Mouse (Mus musculus) spleen, postnatal 36 days (tissue): ENCODE data around the gene Yif1a.

Source experiments
- DNase-seq, 2 experiments: peaks; one replicate each; pipeline ENCODE4 v3.0.0; 2022; ENCODE audit warnings: low spot score in 2 of 2, mixed read lengths in 1 of 2

Yif1a gene

GRCm38 (mm10) chr19:5087884-5088728 is at the start of gene Yif1a:
TSS of gene Yif1a (plus strand) at chr19:5088538.
- DNase-seq, result peak; percentile 96 to 97

GRCm38 (mm10) chr19:5038709-5039156 is 49.6 kb upstream of the Yif1a start, which contains the start of the genes B4gat1 and AC124502.3:
TSS of gene B4gat1 (plus strand) at chr19:5038826.
TSS of gene AC124502.3 (plus strand) at chr19:5038891.
- DNase-seq, result peak; percentile 85 to 86

- DNase-seq, result no peak
Observed at GRCm38 (mm10) chr19:5039301-5040114, 48.8 kb upstream of the Yif1a start.

- DNase-seq, result peak; percentile 85 to 90
Observed at GRCm38 (mm10) chr19:5040862-5041523, 47.3 kb upstream of the Yif1a start, which contains the start of gene Brms1. TSS of gene Brms1 (plus strand) at chr19:5041354.

GRCm38 (mm10) chr19:5041588-5041987 is 46.8 kb upstream of the Yif1a start:
- no peak for DNase-seq

GRCm38 (mm10) chr19:5045531-5045930 is 42.8 kb upstream of the Yif1a start:
- no peak for DNase-seq

GRCm38 (mm10) chr19:5048138-5049056 is 39.9 kb upstream of the Yif1a start:
- no peak for DNase-seq

GRCm38 (mm10) chr19:5049325-5049724 is 39.0 kb upstream of the Yif1a start:
- DNase-seq, result no peak

- DNase-seq, result no peak
Observed at GRCm38 (mm10) chr19:5050047-5050905, 38.1 kb upstream of the Yif1a start, which contains the start of gene Rin1. TSS of gene Rin1 (plus strand) at chr19:5050481.

- DNase-seq, result no peak
Observed at GRCm38 (mm10) chr19:5051031-5051430, 37.3 kb upstream of the Yif1a start.

- no peak for DNase-seq
Observed at GRCm38 (mm10) chr19:5051515-5051914, 36.8 kb upstream of the Yif1a start.

- no peak for DNase-seq
Observed at GRCm38 (mm10) chr19:5052166-5052822, 36.0 kb upstream of the Yif1a start.

- DNase-seq, result no peak
Observed at GRCm38 (mm10) chr19:5052853-5053252, 35.5 kb upstream of the Yif1a start.

GRCm38 (mm10) chr19:5053909-5054308 is 34.4 kb upstream of the Yif1a start:
- no peak for DNase-seq

- no peak for DNase-seq
Observed at GRCm38 (mm10) chr19:5056251-5056650, 32.1 kb upstream of the Yif1a start.

GRCm38 (mm10) chr19:5057876-5058775 is 30.2 kb upstream of the Yif1a start:
- DNase-seq, result no peak

GRCm38 (mm10) chr19:5058801-5059771 is 29.3 kb upstream of the Yif1a start:
- no peak for DNase-seq
